Mouse (Mus musculus) lung, embryonic 16.5 days (tissue): ENCODE measurements around the gene Pigu. TPM values are rescaled to one million over a fixed set of nuclear protein-coding genes. Genes with fewer than 3 reads are reported as not detected.

Source experiments
- ATAC-seq: fragments of 200-750 bp; cut with Nextera tagmentation; 2 replicates; pipeline ENCODE4 v1.8.0; 2017; ENCODE audit warnings: low read depth, mild to moderate bottlenecking, moderate library complexity
- H3K27ac ChIP-seq: fragments of 300-500 bp; sonication (generic); 2 replicates; pipeline ENCODE4 v1.5.1; 2014; ENCODE audit warnings: mild to moderate bottlenecking, control low read depth, low read length
- H3K27me3 ChIP-seq: fragments of 300-500 bp; sonication (generic); 2 replicates; pipeline ENCODE4 v1.6.1; 2014; ENCODE audit warnings: low read depth, low read length, mixed read lengths; ENCODE audit not compliant: control insufficient read depth, insufficient read depth
- H3K36me3 ChIP-seq: fragments of 300-500 bp; sonication (generic); 2 replicates; pipeline ENCODE4 v1.6.1; 2014; ENCODE audit warnings: low read length; ENCODE audit not compliant: control insufficient read depth, insufficient read depth
- H3K4me1 ChIP-seq: fragments of 300-500 bp; sonication (generic); replicated peaks from 2 replicates; pipeline ENCODE4 v1.6.1; 2014; ENCODE audit warnings: low read length, mixed read lengths; ENCODE audit not compliant: control insufficient read depth, insufficient read depth
- H3K4me2 ChIP-seq: fragments of 300-500 bp; sonication (generic); 2 replicates; pipeline ENCODE4 v1.6.1; 2014; ENCODE audit warnings: low read depth, low read length, control low read depth
- H3K4me3 ChIP-seq: fragments of 300-500 bp; sonication (generic); 2 replicates; pipeline ENCODE4 v1.5.1; 2014; ENCODE audit warnings: mild to moderate bottlenecking, low read length, control low read depth
- H3K9ac ChIP-seq: fragments of 300-500 bp; sonication (generic); 2 replicates; pipeline ENCODE4 v1.6.1; 2014; ENCODE audit warnings: low read length, control low read depth
- H3K9me3 ChIP-seq: fragments of 300-500 bp; sonication (generic); 2 replicates; pipeline ENCODE4 v1.6.1; 2016; ENCODE audit warnings: low read length; ENCODE audit not compliant: control insufficient read depth
- WGBS: fragments of 180-500 bp; shearing (Covaris S2); extraction: QIAGEN DNeasy Blood & Tissue Kit; methylation state at CpG from one replicate; pipeline ENCODE4 v1.1.7; 2014; 5-methylcytosine and 5-hydroxymethylcytosine counted together
- polyA plus RNA-seq: library from polyadenylated mRNA; unstranded; fragments of >200 nt; fragmentation: Nextera tagmentation; extraction: Ambion mirVana; gene quantifications from 2 replicates; pipeline ENCODE4 v1.2.1, GENCODE M21; 2015

Gene Pigu
- polyA plus RNA-seq, 1 experiment from 2014 or later, result 54.9 TPM

- Histone ChIP-seq H3K36me3 (peaks cover 12% of the 10 kb centered on the region), H3K9me3 (no peaks in the 10 kb centered on the region), H3K4me3 (no peak overlapping the region), H3K4me2 (no peak overlapping the region), H3K9ac (no peak overlapping the region), H3K27me3 (no peaks in the 10 kb centered on the region), H3K27ac (no peak overlapping the region), H3K4me1 (0 out of 2 replicates have a peak, but pooled peaks cover 3% of the 10 kb centered on the region)
- WGBS, result 28% methylated on average over 6 of the region's 6 CpGs
- no peak for ATAC-seq
Measured at GRCm38 (mm10) chr2:155313671-155314070, 43.6 kb downstream of the Pigu start.

GRCm38 (mm10) chr2:155308936-155309592 is 48.2 kb downstream of the Pigu start:
- Histone ChIP-seq H3K27me3 (no peaks in the 10 kb centered on the region), H3K4me2 (no peak overlapping the region), H3K27ac (peak overlapping the region; percentile 46), H3K9ac (no peak overlapping the region), H3K36me3 (peaks cover 13% of the 10 kb centered on the region), H3K4me1 (0 out of 2 replicates have a peak, but pooled peaks cover 3% of the 10 kb centered on the region), H3K9me3 (no peaks in the 10 kb centered on the region), H3K4me3 (no peak overlapping the region)
- 32% methylated on average over 3 of the region's 3 CpGs for WGBS
- peak; percentile 73; the same call in 1 of the 2 replicates for ATAC-seq

- Histone ChIP-seq H3K9ac (no peak overlapping the region), H3K4me1 (no peaks in the 10 kb centered on the region; the same call in 1 of the 2 replicates), H3K4me3 (no peak overlapping the region), H3K4me2 (no peak overlapping the region), H3K36me3 (peaks cover 17% of the 10 kb centered on the region), H3K27me3 (no peaks in the 10 kb centered on the region), H3K27ac (0 out of 2 replicates have a peak overlapping the region, but pooled peaks have one; percentile 13), H3K9me3 (no peaks in the 10 kb centered on the region)
- ATAC-seq, result peak; percentile 54; the same call in 1 of the 2 replicates
- 59% methylated on average over 4 of the region's 4 CpGs for WGBS
Measured at GRCm38 (mm10) chr2:155299563-155299962, 57.7 kb downstream of the Pigu start.

- Histone ChIP-seq H3K4me1 (no peaks in the 10 kb centered on the region; the same call in 1 of the 2 replicates), H3K9ac (no peak overlapping the region), H3K27me3 (no peaks in the 10 kb centered on the region), H3K27ac (no peak overlapping the region), H3K9me3 (no peaks in the 10 kb centered on the region), H3K4me3 (no peak overlapping the region), H3K36me3 (peaks cover 26% of the 10 kb centered on the region), H3K4me2 (no peak overlapping the region)
- WGBS, result 85% methylated on average over 6 of the region's 6 CpGs
- ATAC-seq, result no peak
Measured at GRCm38 (mm10) chr2:155295453-155295852, 61.8 kb downstream of the Pigu start.

- Histone ChIP-seq H3K4me2 (no peak overlapping the region), H3K9me3 (no peaks in the 10 kb centered on the region), H3K36me3 (peaks cover 28% of the 10 kb centered on the region), H3K27ac (no peak overlapping the region), H3K9ac (no peak overlapping the region), H3K4me1 (no peaks in the 10 kb centered on the region), H3K27me3 (no peaks in the 10 kb centered on the region), H3K4me3 (no peak overlapping the region)
- 88% methylated on average over 4 of the region's 4 CpGs for WGBS
- no peak for ATAC-seq
Measured at GRCm38 (mm10) chr2:155293946-155294345, 63.3 kb downstream of the Pigu start.

- no peak for ATAC-seq
- Histone ChIP-seq H3K4me2 (no peak overlapping the region), H3K27me3 (no peaks in the 10 kb centered on the region), H3K4me3 (no peak overlapping the region), H3K9me3 (no peaks in the 10 kb centered on the region), H3K9ac (no peak overlapping the region), H3K36me3 (peaks cover 26% of the 10 kb centered on the region), H3K27ac (no peak overlapping the region), H3K4me1 (no peaks in the 10 kb centered on the region)
- 72% methylated on average over 2 of the region's 2 CpGs for WGBS
Measured at GRCm38 (mm10) chr2:155293382-155293781, 63.8 kb downstream of the Pigu start.

GRCm38 (mm10) chr2:155290066-155290465 is 67.2 kb downstream of the Pigu start:
- no peak for ATAC-seq
- H3K27ac ChIP-seq, result no peak overlapping the region
- no peak overlapping the region for H3K4me2 ChIP-seq
- peaks cover 10% of the 10 kb centered on the region for H3K36me3 ChIP-seq
- WGBS, result 84% methylated on average over 8 of the region's 8 CpGs
- H3K9ac ChIP-seq, result no peak overlapping the region
- H3K4me3 ChIP-seq, result no peak overlapping the region
- H3K9me3 ChIP-seq, result no peaks in the 10 kb centered on the region
- no peaks in the 10 kb centered on the region for H3K4me1 ChIP-seq
- H3K27me3 ChIP-seq, result no peaks in the 10 kb centered on the region

- H3K4me2 ChIP-seq, result no peak overlapping the region
- H3K27me3 ChIP-seq, result no peaks in the 10 kb centered on the region
- no peak overlapping the region for H3K4me3 ChIP-seq
- ATAC-seq, result no peak
- peaks cover 8% of the 10 kb centered on the region for H3K36me3 ChIP-seq
- H3K4me1 ChIP-seq, result no peaks in the 10 kb centered on the region
- WGBS, result 82% methylated on average over 4 of the region's 4 CpGs
- no peaks in the 10 kb centered on the region for H3K9me3 ChIP-seq
- no peak overlapping the region for H3K27ac ChIP-seq
- no peak overlapping the region for H3K9ac ChIP-seq
Measured at GRCm38 (mm10) chr2:155287456-155288250, 69.6 kb downstream of the Pigu start.

- 87% methylated on average over 6 of the region's 6 CpGs for WGBS
- Histone ChIP-seq H3K4me1 (no peaks in the 10 kb centered on the region), H3K9ac (no peak overlapping the region), H3K27ac (no peak overlapping the region), H3K9me3 (no peaks in the 10 kb centered on the region), H3K27me3 (no peaks in the 10 kb centered on the region), H3K4me3 (no peak overlapping the region), H3K36me3 (0 out of 2 replicates have a peak, but pooled peaks cover 2% of the 10 kb centered on the region), H3K4me2 (no peak overlapping the region)
- no peak for ATAC-seq
Measured at GRCm38 (mm10) chr2:155285744-155286143, 71.5 kb downstream of the Pigu start.
